Mouse (Mus musculus): ENCODE measurements at regions not wholly inside any gene's neighbourhood (a gene's known extent, or its start where the extent isn't known, plus 50 kb on each side); places are given as distances from the start of the nearest gene placed in this dataset.

GRCm38 (mm10) chr6:14142107-14142751 lies 270.9 kb upstream of the 2610001J05Rik start:
- no peaks in the 10 kb centered on the region for H3K79me2 ChIP-seq (ENCODE audit: control insufficient read depth, insufficient read depth)
- no peak overlapping the region for H3K4me3 ChIP-seq
- H3K27me3 ChIP-seq (ENCODE audit: control insufficient read depth, insufficient read depth, insufficient read length), result no peaks in the 10 kb centered on the region
- H3K4me2 ChIP-seq (ENCODE audit: low read depth), result no peak overlapping the region
- H3K36me3 ChIP-seq (ENCODE audit: control insufficient read depth, insufficient read depth), result no peaks in the 10 kb centered on the region
- TF ChIP-seq MAX (IDR thresholded peaks at IDR 0.05; ENCODE audit: low read depth), result no peak
- TF ChIP-seq USF1 (IDR thresholded peaks at IDR 0.05; ENCODE audit: low read depth), result no peak
- no peak for TF ChIP-seq POLR2AphosphoS2 (IDR thresholded peaks at IDR 0.05; ENCODE audit: insufficient read length, low read depth)
- TF ChIP-seq MYOD1 (IDR thresholded peaks at IDR 0.05; ENCODE audit: control insufficient read depth in 1 of 3, insufficient read length in 2 of 3, low read depth in 2 of 3), result no peak
- TF ChIP-seq CEBPB (IDR thresholded peaks at IDR 0.05; ENCODE audit: insufficient read depth, poor library complexity, severe bottlenecking), result no peak
- TF ChIP-seq E2F4 (IDR thresholded peaks at IDR 0.05; ENCODE audit: insufficient read depth), result no peak
- no peak for TF ChIP-seq TCF3 (IDR thresholded peaks at IDR 0.05; ENCODE audit: insufficient read length, low read depth)
- no peak for TF ChIP-seq MYOG (IDR thresholded peaks at IDR 0.05; ENCODE audit: control insufficient read depth in 1 of 3, insufficient read depth in 1 of 3, insufficient read length in 2 of 3, low read depth in 2 of 3)
- no peak for TF ChIP-seq TCF12 (IDR thresholded peaks at IDR 0.05; ENCODE audit: insufficient read depth, poor library complexity, severe bottlenecking)
- TF ChIP-seq SRF (IDR thresholded peaks at IDR 0.05; ENCODE audit: control insufficient read depth, insufficient read length, low read depth), result no peak
- TF ChIP-seq REST (IDR thresholded peaks at IDR 0.05; ENCODE audit: insufficient read depth, insufficient read length), result no peak
- no peak for TF ChIP-seq POLR2A (IDR thresholded peaks at IDR 0.05; ENCODE audit: insufficient read length, low read depth)
- H3ac ChIP-seq (ENCODE audit: control insufficient read depth, insufficient read length), result no peak overlapping the region

GRCm38 (mm10) chr6:14130392-14131144 lies 259.2 kb upstream of the 2610001J05Rik start:
- H3K4me3 ChIP-seq, result no peak overlapping the region
- H3K36me3 ChIP-seq (ENCODE audit: control insufficient read depth, insufficient read depth), result no peaks in the 10 kb centered on the region
- H3K4me2 ChIP-seq (ENCODE audit: low read depth), result no peak overlapping the region
- TF ChIP-seq SRF (IDR thresholded peaks at IDR 0.05; ENCODE audit: control insufficient read depth, insufficient read length, low read depth) (no peak), USF1 (IDR thresholded peaks at IDR 0.05; ENCODE audit: low read depth) (no peak), CEBPB (IDR thresholded peaks at IDR 0.05; ENCODE audit: insufficient read depth, poor library complexity, severe bottlenecking) (no peak), MYOG (IDR thresholded peaks at IDR 0.05; ENCODE audit: control insufficient read depth in 1 of 3, insufficient read depth in 1 of 3, insufficient read length in 2 of 3, low read depth in 2 of 3) (no peak), E2F4 (IDR thresholded peaks at IDR 0.05; ENCODE audit: insufficient read depth) (no peak), POLR2A (IDR thresholded peaks at IDR 0.05; ENCODE audit: insufficient read length, low read depth) (no peak), TCF12 (IDR thresholded peaks at IDR 0.05; ENCODE audit: insufficient read depth, poor library complexity, severe bottlenecking) (no peak), TCF3 (IDR thresholded peaks at IDR 0.05; ENCODE audit: insufficient read length, low read depth) (no peak), MYOD1 (IDR thresholded peaks at IDR 0.05; ENCODE audit: control insufficient read depth in 1 of 3, insufficient read length in 2 of 3, low read depth in 2 of 3) (no peak), MAX (IDR thresholded peaks at IDR 0.05; ENCODE audit: low read depth) (no peak), REST (IDR thresholded peaks at IDR 0.05; ENCODE audit: insufficient read depth, insufficient read length) (no peak), POLR2AphosphoS2 (IDR thresholded peaks at IDR 0.05; ENCODE audit: insufficient read length, low read depth) (no peak)
- H3K27me3 ChIP-seq (ENCODE audit: control insufficient read depth, insufficient read depth, insufficient read length), result no peaks in the 10 kb centered on the region
- no peaks in the 10 kb centered on the region for H3K79me2 ChIP-seq (ENCODE audit: control insufficient read depth, insufficient read depth)
- H3ac ChIP-seq (ENCODE audit: control insufficient read depth, insufficient read length), result no peak overlapping the region

- no peaks in the 10 kb centered on the region for H3K27me3 ChIP-seq (ENCODE audit: control insufficient read depth, insufficient read depth, insufficient read length)
- no peaks in the 10 kb centered on the region for H3K79me2 ChIP-seq (ENCODE audit: control insufficient read depth, insufficient read depth)
- no peak overlapping the region for H3ac ChIP-seq (ENCODE audit: control insufficient read depth, insufficient read length)
- no peak overlapping the region for H3K4me3 ChIP-seq
- H3K4me2 ChIP-seq (ENCODE audit: low read depth), result no peak overlapping the region
- no peaks in the 10 kb centered on the region for H3K36me3 ChIP-seq (ENCODE audit: control insufficient read depth, insufficient read depth)
- TF ChIP-seq REST (IDR thresholded peaks at IDR 0.05; ENCODE audit: insufficient read depth, insufficient read length), result no peak
- TF ChIP-seq MYOD1 (IDR thresholded peaks at IDR 0.05; ENCODE audit: control insufficient read depth in 1 of 3, insufficient read length in 2 of 3, low read depth in 2 of 3), result no peak
- no peak for TF ChIP-seq POLR2AphosphoS2 (IDR thresholded peaks at IDR 0.05; ENCODE audit: insufficient read length, low read depth)
- TF ChIP-seq POLR2A (IDR thresholded peaks at IDR 0.05; ENCODE audit: insufficient read length, low read depth), result no peak
- no peak for TF ChIP-seq E2F4 (IDR thresholded peaks at IDR 0.05; ENCODE audit: insufficient read depth)
- no peak for TF ChIP-seq MYOG (IDR thresholded peaks at IDR 0.05; ENCODE audit: control insufficient read depth in 1 of 3, insufficient read depth in 1 of 3, insufficient read length in 2 of 3, low read depth in 2 of 3)
- TF ChIP-seq USF1 (IDR thresholded peaks at IDR 0.05; ENCODE audit: low read depth), result no peak
- no peak for TF ChIP-seq TCF12 (IDR thresholded peaks at IDR 0.05; ENCODE audit: insufficient read depth, poor library complexity, severe bottlenecking)
- TF ChIP-seq TCF3 (IDR thresholded peaks at IDR 0.05; ENCODE audit: insufficient read length, low read depth), result no peak
- TF ChIP-seq CEBPB (IDR thresholded peaks at IDR 0.05; ENCODE audit: insufficient read depth, poor library complexity, severe bottlenecking), result no peak
- TF ChIP-seq MAX (IDR thresholded peaks at IDR 0.05; ENCODE audit: low read depth), result no peak
- TF ChIP-seq SRF (IDR thresholded peaks at IDR 0.05; ENCODE audit: control insufficient read depth, insufficient read length, low read depth), result no peak
Observed at GRCm38 (mm10) chr6:14129394-14129793, 258.1 kb upstream of the 2610001J05Rik start.

GRCm38 (mm10) chr6:14122311-14122710 lies 251.0 kb upstream of the 2610001J05Rik start:
- H3K4me3 ChIP-seq, result no peak overlapping the region
- H3K79me2 ChIP-seq (ENCODE audit: control insufficient read depth, insufficient read depth), result no peaks in the 10 kb centered on the region
- no peak overlapping the region for H3K4me2 ChIP-seq (ENCODE audit: low read depth)
- H3ac ChIP-seq (ENCODE audit: control insufficient read depth, insufficient read length), result no peak overlapping the region
- H3K36me3 ChIP-seq (ENCODE audit: control insufficient read depth, insufficient read depth), result no peaks in the 10 kb centered on the region
- TF ChIP-seq MAX (IDR thresholded peaks at IDR 0.05; ENCODE audit: low read depth), result no peak
- no peak for TF ChIP-seq E2F4 (IDR thresholded peaks at IDR 0.05; ENCODE audit: insufficient read depth)
- TF ChIP-seq TCF12 (IDR thresholded peaks at IDR 0.05; ENCODE audit: insufficient read depth, poor library complexity, severe bottlenecking), result no peak
- TF ChIP-seq MYOD1 (IDR thresholded peaks at IDR 0.05; ENCODE audit: control insufficient read depth in 1 of 3, insufficient read length in 2 of 3, low read depth in 2 of 3), result no peak
- TF ChIP-seq MYOG (IDR thresholded peaks at IDR 0.05; ENCODE audit: control insufficient read depth in 1 of 3, insufficient read depth in 1 of 3, insufficient read length in 2 of 3, low read depth in 2 of 3), result no peak
- TF ChIP-seq TCF3 (IDR thresholded peaks at IDR 0.05; ENCODE audit: insufficient read length, low read depth), result no peak
- no peak for TF ChIP-seq REST (IDR thresholded peaks at IDR 0.05; ENCODE audit: insufficient read depth, insufficient read length)
- no peak for TF ChIP-seq SRF (IDR thresholded peaks at IDR 0.05; ENCODE audit: control insufficient read depth, insufficient read length, low read depth)
- no peak for TF ChIP-seq POLR2A (IDR thresholded peaks at IDR 0.05; ENCODE audit: insufficient read length, low read depth)
- no peak for TF ChIP-seq CEBPB (IDR thresholded peaks at IDR 0.05; ENCODE audit: insufficient read depth, poor library complexity, severe bottlenecking)
- TF ChIP-seq USF1 (IDR thresholded peaks at IDR 0.05; ENCODE audit: low read depth), result no peak
- TF ChIP-seq POLR2AphosphoS2 (IDR thresholded peaks at IDR 0.05; ENCODE audit: insufficient read length, low read depth), result no peak
- H3K27me3 ChIP-seq (ENCODE audit: control insufficient read depth, insufficient read depth, insufficient read length), result no peaks in the 10 kb centered on the region
